ENCODE assay signal across 8 mouse cellular contexts in the genomic region with DNA sequence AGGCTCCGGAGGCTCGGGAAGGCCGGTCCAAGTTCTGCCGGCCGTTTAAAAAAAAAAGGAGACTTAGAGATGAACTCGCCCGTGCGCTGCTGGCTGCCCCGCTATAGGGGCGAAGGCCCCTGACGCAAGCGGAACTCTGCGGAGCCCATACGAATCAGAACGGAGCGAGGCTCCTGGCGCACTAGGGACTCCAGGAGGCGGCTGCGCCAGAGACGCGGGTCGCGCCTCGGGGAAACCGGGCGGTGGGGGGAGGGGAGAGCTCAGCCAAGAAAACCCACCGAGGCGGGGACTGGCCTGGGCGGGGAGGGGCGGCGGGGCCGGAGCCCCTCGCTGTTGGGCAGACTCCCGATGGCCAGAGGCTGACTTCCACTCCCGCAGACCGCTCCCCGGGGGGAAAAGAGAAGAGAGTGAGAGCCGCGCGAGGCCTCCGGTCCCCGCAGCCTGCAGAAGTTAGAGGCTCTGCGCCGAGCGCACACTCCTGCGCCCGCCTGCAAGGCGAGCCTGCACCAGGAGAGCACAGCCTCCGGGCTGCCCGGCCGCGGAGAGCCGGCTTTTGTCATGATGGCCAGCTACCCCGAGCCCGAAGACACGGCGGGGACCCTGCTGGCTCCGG. TPM values are rescaled to one million over a fixed set of nuclear protein-coding genes. Genes with fewer than 3 reads are reported as not detected.
DNase-seq lines count a peak whose midpoint lies in the region; ATAC-seq and TF ChIP-seq lines count a peak whose summit lies in the region.

Foxl2 (plus strand) TSS at position 186 of the 613 bp plus-strand sequence.

- H3K4me2 ChIP-seq in intestine, embryonic 14.5 days (ENCODE audit: low read length) = peak within 1 kb of the TSS; percentile 64
- H3K4me2 ChIP-seq in midbrain, embryonic 16.5 days (ENCODE audit: low read length) = peak within 1 kb of the TSS; percentile 59

- H3K4me3 ChIP-seq in ES-Bruce4 (ENCODE audit: low read depth, low read length) = peak within 1 kb of the TSS; percentile 58
- peak within 1 kb of the TSS; percentile 30 for H3K4me3 ChIP-seq in embryonic fibroblast, embryonic 13.5 days (ENCODE audit: insufficient read depth, low read length)
- H3K4me3 ChIP-seq in intestine, embryonic 14.5 days (ENCODE audit: low read depth, low read length) = peak within 1 kb of the TSS; percentile 36
- H3K4me3 ChIP-seq in midbrain, embryonic 16.5 days (ENCODE audit: low read depth, low read length) = peak within 1 kb of the TSS; percentile 37

- WGBS in intestine, embryonic 14.5 days = under 1% methylated on average over 57 of the region's 58 CpGs
- under 1% methylated on average over 58 of the region's 58 CpGs for WGBS in midbrain, embryonic 16.5 days

- peak; percentile 51 to 54 for DNase-seq in cerebellum, postnatal 10 days
- DNase-seq in cerebellum, adult 8-10 months = no peak
- peak; percentile 80 for DNase-seq in intestine, embryonic 14.5 days (ENCODE audit: low spot score)
- no peak for DNase-seq in right cerebral cortex, postnatal 10 days (ENCODE audit: low spot score in 2 of 2)
- DNase-seq in thymus, postnatal 0 days (ENCODE audit: low spot score) = no peak

- H3K9ac ChIP-seq in ES-Bruce4 (ENCODE audit: low read depth, poor library complexity, severe bottlenecking) = peak within 1 kb of the TSS; percentile 46
- H3K9ac ChIP-seq in intestine, embryonic 14.5 days (ENCODE audit: low read length) = no peak within 1 kb of the TSS
- peak within 1 kb of the TSS; percentile 35; the same call in 1 of the 2 replicates for H3K9ac ChIP-seq in midbrain, embryonic 16.5 days (ENCODE audit: low read depth, low read length)

- ATAC-seq in intestine, embryonic 14.5 days (replicated peaks; ENCODE audit: low FRiP score, low TSS enrichment, low read depth) = no peak
- ATAC-seq in midbrain, embryonic 16.5 days = peak; percentile 46; the same call in 1 of the 2 replicates

- no peak for TF ChIP-seq CTCF in ES-Bruce4 (IDR thresholded peaks at IDR 0.05; ENCODE audit: low read depth, low read length)
- TF ChIP-seq CTCF in embryonic fibroblast, embryonic 13.5 days (IDR thresholded peaks at IDR 0.05; ENCODE audit: borderline replicate concordance, insufficient read depth, low read length) = no peak

- no peaks in the 10 kb centered on the region for H3K36me3 ChIP-seq in ES-Bruce4 (ENCODE audit: control insufficient read depth, insufficient read depth, low read length, poor library complexity, severe bottlenecking)
- H3K36me3 ChIP-seq in intestine, embryonic 14.5 days (ENCODE audit: control insufficient read depth, insufficient read depth, low read length) = no peaks in the 10 kb centered on the region
- no peaks in the 10 kb centered on the region for H3K36me3 ChIP-seq in midbrain, embryonic 16.5 days (ENCODE audit: control insufficient read depth, insufficient read depth, low read length)

- no peaks in the 10 kb centered on the region for H3K9me3 ChIP-seq in ES-Bruce4 (replicated peaks; ENCODE audit: control insufficient read depth, insufficient read depth, low read length, poor library complexity, severe bottlenecking)
- no peaks in the 10 kb centered on the region for H3K9me3 ChIP-seq in intestine, embryonic 14.5 days (ENCODE audit: control insufficient read depth, low read length)
- no peaks in the 10 kb centered on the region; the same call in 1 of the 2 replicates for H3K9me3 ChIP-seq in midbrain, embryonic 16.5 days (replicated peaks; ENCODE audit: control insufficient read depth, low read length, poor library complexity, severe bottlenecking)

- no peak for TF ChIP-seq POLR2A in ES-Bruce4 (IDR thresholded peaks at IDR 0.05; ENCODE audit: insufficient read depth, low read length)
- TF ChIP-seq POLR2A in embryonic fibroblast, embryonic 13.5 days (IDR thresholded peaks at IDR 0.05; ENCODE audit: low read depth, low read length) = no peak

- TF ChIP-seq EP300 in ES-Bruce4 (IDR thresholded peaks at IDR 0.05; ENCODE audit: insufficient read depth, low read depth, low read length) = no peak

- H3K27me3 ChIP-seq in ES-Bruce4 (ENCODE audit: control insufficient read depth, insufficient read depth, low read length, poor library complexity, severe bottlenecking) = peaks cover 53% of the 10 kb centered on the region
- peaks cover 99% of the 10 kb centered on the region for H3K27me3 ChIP-seq in intestine, embryonic 14.5 days (replicated peaks; ENCODE audit: control insufficient read depth, insufficient read depth, low read length)
- H3K27me3 ChIP-seq in midbrain, embryonic 16.5 days (ENCODE audit: control insufficient read depth, insufficient read depth, low read depth, low read length) = peaks cover 52% of the 10 kb centered on the region

- H3K27ac ChIP-seq in ES-Bruce4 (ENCODE audit: insufficient read depth, low read length) = no peak within 1 kb of the TSS
- H3K27ac ChIP-seq in embryonic fibroblast, embryonic 13.5 days (ENCODE audit: insufficient read depth, low read length) = no peak within 1 kb of the TSS
- H3K27ac ChIP-seq in intestine, embryonic 14.5 days (ENCODE audit: low read depth) = no peak within 1 kb of the TSS
- H3K27ac ChIP-seq in midbrain, embryonic 16.5 days (ENCODE audit: low read length) = peak within 1 kb of the TSS; percentile 32; the same call in 1 of the 2 replicates

- H3K4me1 ChIP-seq in ES-Bruce4 (ENCODE audit: control insufficient read depth, insufficient read depth, low read length) = no peaks in the 10 kb centered on the region
- H3K4me1 ChIP-seq in embryonic fibroblast, embryonic 13.5 days (ENCODE audit: control insufficient read depth, insufficient read depth, low read length) = no peaks in the 10 kb centered on the region
- peaks cover 19% of the 10 kb centered on the region for H3K4me1 ChIP-seq in intestine, embryonic 14.5 days (replicated peaks; ENCODE audit: control insufficient read depth, insufficient read depth, low read length)
- H3K4me1 ChIP-seq in midbrain, embryonic 16.5 days (ENCODE audit: control insufficient read depth, insufficient read depth, low read length) = peaks cover 29% of the 10 kb centered on the region

RNA-seq across cellular contexts. Expression of gene Foxl2, which starts in this region (rescaled TPM):
- polyA plus RNA-seq in ES-Bruce4 (2011; ENCODE audit: insufficient read depth, insufficient read length, low read depth, missing spikeins) = 0.67 and 0.68 TPM in 2 replicates
- polyA plus RNA-seq in embryonic fibroblast, embryonic 13.5 days (2011; ENCODE audit: insufficient read length, low read depth, missing spikeins) = 0.20 and 0.32 TPM in 2 replicates
- not detected in 2 replicates for polyA plus RNA-seq in intestine, embryonic 14.5 days (2014; fragmentation: Nextera tagmentation; extraction: Ambion mirVana)
- polyA plus RNA-seq in midbrain, embryonic 16.5 days (2015; fragmentation: Nextera tagmentation; extraction: Ambion mirVana) = 0.49 and 0.52 TPM in 2 replicates
- not detected in 2 replicates for polyA plus RNA-seq in thymus, postnatal 0 days (2015; fragmentation: Nextera tagmentation; extraction: Ambion mirVana)

Comparison
In these comparisons a context has a peak if more than half of its experiments do, and no peak if none do; other contexts are left out.
1. DNase-seq: peak in cerebellum, postnatal 10 days (2 of 2); none in cerebellum, adult 8-10 months (single experiment), right cerebral cortex, postnatal 10 days (0 of 2) and thymus, postnatal 0 days (single experiment).
2. Peak in DNase-seq, H3K4me3 ChIP-seq and H3K4me2 ChIP-seq in intestine, embryonic 14.5 days; RNA of the gene not detected or under 1 TPM.
3. Peak in ATAC-seq, H3K4me3 ChIP-seq, H3K27ac ChIP-seq, H3K9ac ChIP-seq and H3K4me2 ChIP-seq in midbrain, embryonic 16.5 days; RNA of the gene not detected or under 1 TPM.
4. Peak in every context shown above with its lines, with median percentiles within 50 percentile points of each other: H3K4me3 ChIP-seq.